Mouse (Mus musculus): ENCODE measurements at regions not wholly inside any gene's neighbourhood (a gene's known extent, or its start where the extent isn't known, plus 50 kb on each side); places are given as distances from the start of the nearest gene placed in this dataset.
A peak's percentile ranks its signal among the peaks of the same experiment; 100 is the strongest.

DNA sequence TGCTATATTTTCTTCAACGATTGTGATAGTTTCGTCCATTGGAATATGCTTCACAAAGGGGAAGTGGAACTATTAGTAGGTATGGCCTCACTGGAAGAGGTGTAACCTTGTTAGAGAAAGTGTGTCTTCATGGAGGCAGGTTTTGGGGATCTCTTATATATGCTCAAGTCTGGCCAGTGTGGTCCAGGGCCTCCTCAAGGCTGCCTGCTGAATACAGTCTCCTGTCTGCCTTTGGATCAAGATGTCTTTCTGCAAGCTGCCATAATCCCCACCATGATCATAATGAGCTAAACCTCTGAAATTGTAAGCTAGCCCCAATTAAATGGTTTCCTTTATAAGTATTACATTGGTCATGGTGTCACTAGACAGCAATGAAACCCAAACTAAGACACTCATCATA lies 384.3 kb downstream of the Btbd3 start:
- DNase-seq (ENCODE audit: low read depth, low spot score): no peak

DNA sequence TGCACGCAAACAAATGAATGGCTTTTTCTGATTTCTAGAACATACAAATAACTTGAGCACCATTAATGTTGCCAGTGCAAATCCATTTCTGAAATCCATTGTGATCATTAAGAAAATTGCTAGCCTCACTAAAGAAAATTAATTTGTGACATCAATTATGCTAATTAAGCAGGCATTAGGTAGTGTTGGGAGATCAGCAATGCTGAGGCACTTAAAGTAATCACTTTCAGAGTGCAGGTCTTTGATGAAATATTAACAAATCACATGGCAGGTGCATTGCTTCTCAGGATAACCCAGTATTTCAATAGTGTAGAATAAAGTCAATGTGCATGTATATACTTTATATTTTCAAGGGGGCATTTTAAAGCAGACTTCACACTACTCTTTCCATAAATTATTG lies 385.0 kb downstream of the Btbd3 start:
- no peak for DNase-seq (ENCODE audit: low read depth, low spot score)

DNA sequence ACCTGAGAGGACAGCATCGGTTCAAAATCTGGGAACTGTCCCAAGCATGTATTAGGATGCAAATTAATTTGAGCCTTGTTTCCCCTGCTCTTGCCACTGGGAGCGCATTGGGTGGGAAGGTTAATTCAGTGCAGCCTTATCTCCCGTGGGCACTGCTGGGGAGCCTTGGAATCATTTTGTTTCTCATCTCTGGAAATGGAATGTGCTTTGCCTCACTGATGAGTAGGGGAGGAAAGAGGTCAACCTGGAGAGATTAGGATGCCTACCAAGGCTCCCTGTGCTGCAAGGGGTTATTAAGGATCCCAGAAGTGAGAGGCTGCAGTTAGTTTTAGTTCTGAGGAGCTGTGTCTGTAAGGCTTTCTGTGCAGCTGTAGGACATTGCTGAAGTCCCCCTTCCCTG lies 392.3 kb downstream of the Btbd3 start:
- no peak for DNase-seq (ENCODE audit: low read depth, low spot score)

DNA sequence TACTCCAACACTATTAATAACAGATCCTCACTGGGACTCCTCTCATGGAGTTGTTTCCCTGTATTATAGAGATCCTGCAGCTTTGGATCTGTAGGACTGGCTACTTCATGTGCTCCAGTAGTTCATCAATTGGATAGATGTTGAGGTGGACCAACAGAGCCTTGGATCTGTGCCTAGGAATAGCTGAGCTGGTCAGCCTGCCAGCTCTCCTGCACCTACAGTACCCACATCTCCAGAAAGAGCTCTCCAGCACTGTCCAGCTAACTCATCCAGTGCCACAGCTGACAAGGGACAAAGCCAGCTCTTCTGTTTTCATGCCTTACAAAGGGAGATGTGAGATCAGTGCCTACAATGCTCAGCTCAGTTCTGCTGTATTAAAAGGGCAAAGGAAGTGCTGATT lies 403.0 kb downstream of the Btbd3 start:
- DNase-seq (ENCODE audit: low read depth, low spot score): no peak

DNA sequence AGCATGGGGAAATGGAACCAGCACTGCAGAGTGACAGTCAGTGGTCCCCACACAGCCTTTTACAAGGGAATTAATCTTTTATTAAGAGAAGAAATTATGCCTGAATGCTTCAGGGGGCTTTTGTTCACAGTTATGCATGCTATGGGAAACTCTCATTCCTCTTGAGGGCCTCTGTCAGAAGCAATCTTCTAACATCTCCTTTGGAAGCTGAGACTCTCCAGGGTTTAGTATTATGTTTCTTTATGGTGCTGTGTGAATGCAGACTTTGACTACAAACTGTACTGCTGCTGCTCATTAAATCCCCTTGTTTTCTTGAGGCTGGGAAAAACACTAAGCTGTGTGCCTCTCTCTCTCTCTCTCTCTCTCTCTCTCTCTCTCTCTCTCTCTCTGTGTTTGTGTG lies 413.9 kb downstream of the Btbd3 start:
- DNase-seq (ENCODE audit: low read depth, low spot score): no peak

DNA sequence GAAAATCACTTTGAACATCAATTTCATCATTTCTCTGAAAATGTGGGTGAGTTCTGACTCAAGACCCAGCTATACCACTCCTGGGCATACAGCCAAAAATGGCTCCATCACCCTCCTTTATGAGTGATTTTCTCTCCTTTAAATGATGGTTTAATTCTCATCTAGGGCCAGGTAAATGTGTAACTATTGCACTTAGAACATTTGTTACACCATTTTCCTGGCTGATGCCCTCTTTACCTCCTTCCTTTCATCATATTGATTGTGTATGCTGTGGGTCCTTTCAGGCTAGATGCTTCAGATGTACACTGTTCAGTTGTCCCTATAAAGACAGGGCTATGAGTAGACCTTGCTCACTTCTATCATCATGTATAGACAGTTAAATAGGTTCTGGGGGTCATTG lies 418.4 kb downstream of the Btbd3 start:
- no peak for DNase-seq (ENCODE audit: low read depth, low spot score)

DNA sequence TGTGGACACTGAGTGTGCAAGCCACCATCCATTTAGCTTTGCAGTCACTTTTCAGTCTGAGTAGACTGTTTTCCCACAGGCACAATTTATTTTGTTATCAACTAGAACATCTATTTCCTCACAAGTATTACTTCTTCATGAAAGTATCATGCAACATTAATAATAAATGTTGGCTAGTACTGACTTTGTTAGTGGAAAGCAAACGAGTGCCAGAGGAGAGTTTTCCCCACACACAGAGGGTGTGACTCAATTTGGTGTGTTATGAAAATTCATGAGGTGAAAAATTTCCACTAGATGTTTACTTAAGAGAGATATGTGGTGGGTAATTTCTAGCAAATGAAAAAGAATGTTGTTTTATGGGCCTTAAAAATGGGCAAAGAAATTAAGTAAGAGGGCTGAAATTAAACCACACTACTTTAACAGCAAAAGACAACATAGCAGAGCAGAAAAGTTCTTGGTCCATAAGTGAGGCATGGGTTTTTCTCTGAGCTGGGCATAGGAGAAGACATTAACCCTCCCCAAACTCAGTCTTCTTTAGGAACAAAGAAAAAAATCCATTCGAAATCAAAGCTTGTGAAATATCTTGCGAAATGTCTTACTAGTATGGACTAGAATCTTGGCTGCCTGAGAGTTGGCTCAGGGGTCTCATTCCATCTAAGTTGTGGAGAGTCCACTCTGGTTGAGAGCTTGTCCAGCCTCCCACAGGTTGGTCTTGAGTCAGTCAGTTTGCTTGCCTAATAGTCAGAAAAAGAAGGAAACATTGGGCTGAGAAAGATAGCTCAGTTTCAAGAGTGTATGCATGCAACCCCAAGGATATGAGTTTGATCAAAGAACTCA lies 419.1 kb downstream of the Btbd3 start:
- DNase-seq (ENCODE audit: low read depth, low spot score): no peak

DNA sequence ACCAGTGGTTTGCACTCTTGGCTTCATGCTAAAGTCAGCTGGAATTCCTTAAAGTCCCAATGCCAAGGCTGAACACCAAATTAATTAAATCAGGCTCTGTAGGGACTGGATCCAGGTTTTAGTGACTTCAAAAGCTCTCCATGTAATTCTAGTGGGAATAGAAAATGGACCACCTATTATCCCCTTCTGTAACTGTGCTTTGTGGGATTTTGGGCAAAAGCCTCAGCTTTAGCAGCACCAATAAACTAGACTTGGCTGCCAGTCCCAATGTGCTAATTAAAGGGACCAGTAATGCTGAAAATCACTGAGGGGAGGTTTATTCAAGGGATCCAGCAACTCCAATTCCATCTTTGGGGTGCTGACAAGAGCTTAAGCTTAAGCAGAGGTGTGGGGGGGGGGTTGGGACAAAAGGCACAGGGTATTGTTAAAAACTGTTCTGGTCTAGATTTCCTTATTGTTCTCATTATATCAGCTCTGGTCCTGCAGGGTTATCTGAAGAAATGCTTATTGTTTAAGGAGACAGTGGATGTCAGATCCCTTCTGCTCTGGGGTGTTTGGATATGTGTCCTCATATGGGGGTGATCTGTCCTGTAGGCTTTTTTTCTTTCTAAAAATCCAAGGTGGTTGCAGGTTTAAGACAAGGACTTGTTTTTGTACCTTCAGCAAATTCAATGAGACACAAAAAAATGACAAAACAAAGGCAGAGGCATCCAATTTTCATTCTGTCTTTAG lies 431.9 kb downstream of the Btbd3 start:
- no peak for DNase-seq (ENCODE audit: low read depth, low spot score)

DNA sequence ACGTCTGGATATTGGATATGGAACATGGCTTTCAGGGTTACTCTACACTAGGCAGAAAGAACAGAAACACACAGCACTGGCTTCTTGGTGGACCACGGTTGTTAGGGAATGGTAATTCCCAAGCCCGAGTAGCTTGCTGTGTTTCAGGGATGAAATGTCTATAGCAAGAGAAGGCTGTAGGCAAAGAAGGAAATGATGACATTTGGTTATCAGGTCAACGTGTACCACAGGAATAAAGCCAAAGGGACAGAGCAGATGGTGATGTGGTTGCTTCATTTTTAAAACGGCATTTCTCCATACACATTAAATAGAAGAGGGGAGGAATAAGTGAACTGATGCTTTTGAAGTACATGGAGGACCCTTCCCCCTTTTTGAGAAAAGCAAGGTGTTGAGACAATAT lies 433.1 kb downstream of the Btbd3 start:
- no peak for DNase-seq (ENCODE audit: low read depth, low spot score)

DNA sequence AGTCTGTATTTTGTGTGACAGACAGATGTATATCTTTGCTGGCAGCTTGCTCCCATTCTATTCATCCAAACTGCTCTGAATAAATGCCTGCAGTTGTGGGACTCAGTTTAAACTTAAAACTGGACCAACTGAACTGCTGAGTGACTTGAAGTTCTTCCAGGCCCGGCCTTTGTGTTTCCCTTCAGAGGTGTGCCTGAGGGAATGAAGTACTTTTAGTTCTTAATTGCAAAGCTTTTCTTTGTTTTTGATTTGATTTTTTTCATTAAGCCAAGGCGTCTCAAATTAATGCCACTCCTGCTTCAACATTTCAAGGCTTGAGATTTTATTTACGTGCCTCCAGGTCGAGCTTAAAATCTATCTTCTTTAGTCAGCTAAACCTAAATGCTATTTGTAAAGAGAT lies 446.4 kb downstream of the Btbd3 start:
- DNase-seq (ENCODE audit: low read depth, low spot score): no peak

DNA sequence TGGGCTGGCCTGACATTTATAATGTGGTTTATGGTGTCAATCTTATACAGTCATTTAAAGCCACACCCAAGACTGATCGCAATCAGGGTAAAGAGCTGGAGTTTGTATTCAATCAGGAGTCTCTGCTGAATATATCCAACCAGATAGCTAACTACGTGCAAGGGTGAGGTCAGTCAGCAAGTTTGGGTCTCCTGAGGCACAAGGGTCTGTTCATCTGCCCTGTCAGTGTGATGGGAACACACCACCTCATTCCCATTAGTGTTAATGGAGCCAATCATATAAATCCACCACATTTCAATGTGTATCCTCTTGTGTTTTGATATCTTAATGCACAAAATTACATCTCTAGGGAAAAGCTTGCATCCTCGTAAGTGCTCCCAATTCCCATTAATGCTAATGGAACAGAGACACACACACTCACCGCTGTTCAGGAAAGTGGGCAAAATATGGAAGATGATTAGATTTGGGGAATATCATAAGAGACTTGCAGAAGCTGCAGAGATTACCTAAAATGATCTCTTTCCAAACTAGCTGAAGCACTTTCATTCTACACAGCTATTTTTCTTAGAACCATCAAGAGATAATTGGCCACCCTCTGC lies 447.7 kb downstream of the Btbd3 start:
- DNase-seq (ENCODE audit: low read depth, low spot score): no peak

DNA sequence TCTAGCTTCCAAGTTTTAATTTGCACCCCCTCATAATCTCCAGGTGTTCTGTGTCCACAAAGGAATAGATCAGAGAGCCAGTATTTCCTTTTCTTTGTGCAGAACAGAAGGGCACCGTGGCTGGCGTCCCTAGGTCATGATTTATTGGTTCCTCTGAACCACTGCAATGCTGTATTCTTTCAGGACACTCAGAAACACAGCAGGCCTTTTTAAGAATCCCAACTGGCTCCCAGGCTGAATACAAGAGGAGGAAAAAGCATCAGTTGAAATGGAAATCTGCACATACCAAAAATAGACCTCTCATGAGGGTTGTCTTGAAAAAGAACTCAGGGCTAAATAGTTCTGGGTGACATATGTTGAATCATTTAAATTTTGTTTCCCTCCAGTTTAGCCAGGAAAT lies 452.4 kb downstream of the Btbd3 start:
- peak; percentile 67 for DNase-seq (ENCODE audit: low read depth, low spot score)

DNA sequence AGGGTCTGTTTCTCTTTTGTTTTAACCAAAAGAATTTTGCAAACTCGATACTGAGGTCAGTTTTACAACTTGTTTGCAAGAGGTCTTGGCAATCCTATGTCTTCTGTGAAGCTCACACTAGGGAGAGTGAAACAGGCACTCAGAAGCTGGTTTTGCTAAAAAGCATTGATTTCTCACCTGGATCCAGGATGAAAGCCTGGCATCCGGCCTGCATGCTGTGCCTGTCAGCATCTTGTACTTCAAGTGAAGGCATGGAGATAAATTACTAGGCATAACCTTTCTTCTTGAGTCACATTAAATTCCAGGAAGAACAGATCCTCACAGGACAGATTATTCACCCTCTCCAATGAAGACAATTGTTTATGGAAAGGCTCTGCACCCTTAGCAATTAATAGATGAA lies 477.5 kb downstream of the Btbd3 start:
- DNase-seq (ENCODE audit: low read depth, low spot score): no peak

DNA sequence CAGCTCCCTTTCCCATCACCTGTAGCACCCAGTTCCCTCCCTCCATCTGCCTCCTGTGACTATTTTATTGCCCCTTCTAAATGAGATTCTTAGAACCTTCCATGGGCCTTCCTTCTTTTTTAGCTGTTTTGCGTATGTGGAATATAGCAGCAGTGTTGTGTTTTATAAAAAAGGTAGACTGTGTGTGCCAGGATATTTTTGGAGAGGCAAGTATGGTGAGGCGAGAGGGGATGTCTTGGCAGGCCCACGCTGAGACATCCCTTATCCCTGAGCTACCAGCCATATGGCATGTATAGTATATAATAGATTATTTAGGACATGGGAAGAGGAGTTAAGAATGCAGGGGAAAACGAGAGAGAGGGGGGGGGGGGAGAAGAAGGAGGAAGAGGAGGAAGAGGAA lies 488.4 kb downstream of the Btbd3 start:
- DNase-seq (ENCODE audit: low read depth, low spot score): no peak

DNA sequence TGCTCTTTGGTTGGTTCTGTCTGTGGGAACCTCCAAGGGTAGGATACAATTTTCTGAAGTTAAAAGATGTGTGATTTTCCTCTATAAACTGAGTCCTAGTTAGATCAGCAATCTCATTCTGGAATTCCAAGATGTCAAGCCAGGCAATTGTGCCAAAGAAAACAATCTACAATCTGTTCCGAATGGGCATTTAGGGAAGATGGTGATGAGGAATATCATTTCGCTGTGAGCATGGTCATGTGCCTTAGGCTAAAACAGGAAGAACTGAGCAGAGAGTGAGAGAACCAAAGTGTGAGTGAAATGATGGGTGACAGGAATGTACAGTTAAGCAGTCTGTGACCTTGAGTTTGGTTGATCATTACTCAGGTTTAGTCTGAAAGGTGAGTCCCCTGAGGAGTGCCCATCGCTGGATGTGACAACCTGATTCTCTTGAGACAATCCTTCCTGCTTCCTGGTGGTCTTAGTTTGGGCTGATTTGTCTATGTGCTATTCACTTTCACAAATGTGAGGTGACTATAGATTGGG lies 504.1 kb downstream of the Btbd3 start:
- DNase-seq (ENCODE audit: low read depth, low spot score): no peak

DNA sequence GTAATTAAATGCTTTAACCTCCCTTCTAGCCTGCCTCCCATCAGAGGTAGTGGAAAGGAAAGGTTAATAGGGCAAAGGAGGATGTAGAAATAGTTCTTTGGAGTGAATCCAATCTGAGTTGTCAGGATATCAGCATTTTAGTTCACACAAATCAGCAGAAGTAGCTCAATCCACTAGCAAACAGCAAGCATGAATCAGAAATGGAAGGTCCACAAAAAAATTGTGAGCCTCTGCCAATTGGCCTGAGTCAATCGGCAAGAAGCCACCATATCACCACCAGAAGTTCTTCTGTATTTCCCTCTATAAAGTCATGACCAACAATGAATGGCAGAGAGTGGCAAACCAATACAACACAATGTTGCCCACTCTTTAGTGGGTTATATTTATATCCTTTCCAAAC lies 505.0 kb downstream of the Btbd3 start:
- no peak for DNase-seq (ENCODE audit: low read depth, low spot score)

DNA sequence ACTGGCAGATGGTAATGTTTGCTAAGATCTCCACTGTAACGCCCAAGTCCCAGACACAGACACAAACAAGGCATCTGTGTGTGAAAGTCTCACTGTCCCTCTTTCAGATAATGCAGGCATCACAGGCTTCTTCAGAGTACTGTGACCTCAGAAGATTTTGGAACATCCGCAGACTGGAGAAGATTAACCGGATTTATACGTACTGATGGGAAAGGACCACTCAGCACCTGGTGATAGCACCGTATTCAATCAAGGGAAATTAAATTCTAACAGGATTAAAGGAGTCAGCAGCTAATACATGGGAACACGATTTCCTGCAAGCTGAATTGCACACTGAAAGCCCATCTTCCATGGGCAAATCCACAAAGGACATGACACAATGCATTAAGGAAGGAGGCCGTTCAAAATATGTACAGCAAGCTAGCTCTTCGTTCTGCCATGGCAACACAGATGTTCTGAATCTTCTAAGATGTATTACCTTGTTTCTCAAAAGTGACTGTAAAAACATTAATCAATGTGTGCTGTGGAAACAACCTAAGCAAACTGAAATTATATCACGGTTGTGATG lies 510.0 kb downstream of the Btbd3 start:
- peak; percentile 4 for DNase-seq (ENCODE audit: low read depth, low spot score)

DNA sequence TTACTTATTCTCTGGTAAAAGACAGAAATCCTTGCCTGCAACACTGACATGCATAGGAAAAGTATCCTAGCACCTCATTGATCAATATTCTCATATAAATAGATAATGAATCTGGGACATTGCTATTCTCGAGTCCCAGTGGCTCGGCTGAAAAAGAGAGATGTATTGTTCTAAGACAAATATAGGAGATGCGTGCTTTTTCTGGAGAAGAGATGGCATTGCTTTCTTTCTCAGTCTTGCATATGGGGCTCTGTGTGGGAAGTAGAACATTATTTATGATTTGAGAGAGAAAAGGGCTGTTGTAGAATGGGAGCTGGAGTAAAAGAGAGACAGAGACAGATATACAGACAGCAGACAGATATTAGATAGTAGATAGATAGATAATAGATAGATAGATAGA lies 527.4 kb downstream of the Btbd3 start:
- no peak for DNase-seq (ENCODE audit: low read depth, low spot score)

DNA sequence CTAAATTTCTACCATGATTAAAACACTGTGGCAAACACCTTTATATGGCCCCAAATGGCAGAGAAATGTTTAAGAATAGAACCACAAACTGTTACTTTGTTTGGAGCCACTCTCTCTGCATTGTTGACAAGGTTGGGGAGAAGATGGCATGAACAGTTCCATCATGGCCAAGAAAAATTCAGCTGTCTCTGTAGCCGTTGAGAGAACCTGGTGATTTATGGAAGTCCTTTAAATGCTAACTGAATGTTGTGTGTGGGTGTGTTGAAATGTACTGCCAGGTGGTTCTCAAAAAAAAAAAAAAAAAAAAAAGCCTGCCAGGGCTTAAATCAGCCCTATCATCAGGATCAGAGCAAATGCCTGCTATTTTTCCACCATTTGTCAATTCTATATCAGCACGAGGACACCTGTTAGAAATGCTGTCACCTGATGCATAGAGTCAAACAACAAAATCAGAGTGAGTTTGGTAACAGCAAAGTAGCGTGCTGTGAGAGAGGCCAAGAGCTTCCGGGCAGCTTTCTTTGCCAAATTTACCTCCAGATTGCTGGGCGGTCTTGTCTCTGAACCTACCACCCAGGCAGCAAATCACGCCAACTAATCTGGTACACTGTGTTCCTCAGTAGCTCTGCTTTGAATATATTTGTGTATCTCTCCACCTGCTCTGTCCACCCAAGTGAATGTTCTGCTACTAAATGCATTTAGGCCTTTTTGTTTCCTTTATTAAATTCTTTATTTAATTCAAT lies 536.5 kb downstream of the Btbd3 start:
- no peak for DNase-seq (ENCODE audit: low read depth, low spot score)

DNA sequence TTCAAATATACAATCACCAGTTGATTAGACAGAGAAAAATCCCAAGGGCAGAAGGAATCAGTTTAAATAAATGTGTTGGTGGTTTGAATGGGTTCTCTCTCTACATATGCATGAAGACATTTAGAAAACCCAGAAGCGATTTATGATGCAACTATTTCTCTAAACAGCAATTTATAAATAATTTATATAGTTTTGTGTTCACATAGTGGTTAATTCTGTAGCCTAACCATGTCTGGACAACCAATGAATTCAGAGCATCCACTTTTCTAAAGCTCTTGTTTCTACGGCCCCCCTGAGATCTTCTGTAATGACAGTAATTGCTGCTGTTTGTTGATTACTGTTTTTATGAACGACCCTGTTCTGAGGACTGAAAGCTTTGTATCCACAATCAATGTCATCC lies 549.8 kb downstream of the Btbd3 start:
- no peak for DNase-seq (ENCODE audit: low read depth, low spot score)

DNA sequence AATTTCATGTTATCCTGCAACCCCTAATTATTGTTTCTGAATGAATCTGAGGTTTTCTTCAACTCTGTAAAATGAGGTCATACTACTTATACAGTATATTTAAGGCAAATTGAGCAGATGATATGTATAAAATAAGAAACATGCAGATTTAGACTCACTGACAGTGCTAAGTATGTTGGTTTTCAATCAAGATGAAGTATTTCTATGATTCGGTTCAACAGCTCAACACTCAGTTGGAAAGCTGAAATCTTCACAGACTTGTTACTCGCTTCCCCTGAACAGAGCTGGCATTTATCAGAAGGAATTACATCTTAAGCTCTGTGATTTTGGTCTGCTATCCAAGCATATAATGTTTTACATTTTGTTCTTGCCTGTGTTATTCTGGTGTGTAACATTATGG lies 553.4 kb downstream of the Btbd3 start:
- no peak for DNase-seq (ENCODE audit: low read depth, low spot score)

DNA sequence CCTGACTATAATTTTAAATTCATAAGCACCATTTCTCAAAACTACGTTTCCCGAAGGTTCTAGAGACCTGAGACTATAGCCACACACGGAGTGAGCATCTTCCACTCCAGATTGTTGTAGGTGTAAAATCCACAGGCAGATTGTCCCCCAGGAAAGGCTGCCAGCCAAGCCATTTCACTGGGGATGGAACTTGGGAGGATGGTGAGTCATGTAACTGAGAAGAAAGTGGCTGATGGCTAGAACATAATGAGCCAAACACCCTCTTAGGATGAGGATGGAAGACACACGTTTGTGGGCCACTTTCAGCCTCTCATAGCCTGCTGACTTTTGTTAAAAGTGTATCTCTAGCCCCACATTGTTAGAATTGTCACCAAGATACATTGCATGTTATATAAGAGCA lies 564.1 kb downstream of the Btbd3 start:
- no peak for DNase-seq (ENCODE audit: low read depth, low spot score)
